Mouse (Mus musculus) thymus, adult 2 months (tissue): ENCODE measurements around the gene Fam210b.

Experiments used
- CTCF ChIP-seq: fragments of 200-500 bp; IDR thresholded peaks from 2 replicates; pipeline ENCODE4 v1.5.1; 2012; ENCODE audit warnings: mild to moderate bottlenecking, control low read depth, low read length, moderate library complexity, borderline replicate concordance; ENCODE audit not compliant: control insufficient read depth, poor library complexity, insufficient read depth; ENCODE audit errors: extremely low read depth
- POLR2A ChIP-seq: fragments of 200-500 bp; IDR thresholded peaks from 2 replicates; pipeline ENCODE4 v1.6.1; 2012; ENCODE audit warnings: mild to moderate bottlenecking, low read length, control low read depth, moderate library complexity; ENCODE audit not compliant: control insufficient read depth, poor library complexity, insufficient read depth; ENCODE audit errors: extremely low read depth

GRCm38 (mm10) chr2:172349776-172350175, 4.4 kb downstream of the Fam210b start:
- no peak for TF ChIP-seq POLR2A
- TF ChIP-seq CTCF = no peak
